Mouse (Mus musculus): ENCODE data around the gene Ncr1. TPM values are rescaled to one million over a fixed set of nuclear protein-coding genes. Genes with fewer than 3 reads are reported as not detected.

Gene Ncr1
- total RNA-seq (2023): not detected in 2 replicates

DNA sequence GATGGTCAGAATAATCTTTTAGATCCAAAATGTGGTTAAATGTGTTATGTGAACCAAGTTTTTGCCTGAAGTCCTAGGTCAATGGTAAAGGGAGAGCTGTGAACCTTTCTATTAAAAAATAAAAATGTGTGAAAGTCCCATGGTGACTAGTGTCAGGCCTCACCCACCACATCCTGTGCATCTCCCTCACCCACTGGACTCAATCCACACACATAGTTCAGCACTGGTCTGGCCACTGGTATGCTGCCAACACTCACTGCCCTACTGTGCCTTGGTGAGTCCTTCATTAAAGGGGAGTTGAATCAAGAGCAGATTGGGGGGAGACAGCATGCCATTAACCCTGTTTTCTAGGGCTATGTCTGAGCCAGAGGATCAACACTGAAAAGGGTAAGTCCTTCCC is at the start of gene Ncr1:
Gene Ncr1, plus strand, starts transcription at position 216 of the 400 bp plus-strand sequence.

Other genes with a start within 250 kb of the Ncr1 start
- not detected in 2 replicates for gene Ttyh1, start 218.3 kb upstream of the Ncr1 start, total RNA-seq (2023)
- 286 and 437 TPM in 2 replicates for gene Leng8, start 200.7 kb upstream of the Ncr1 start, total RNA-seq (2023)
- 2.8 and 3.7 TPM in 2 replicates for gene Leng9, start 187.3 kb upstream of the Ncr1 start, total RNA-seq (2023)
- gene Cdc42ep5, start 172.9 kb upstream of the Ncr1 start, total RNA-seq (2023): not detected in 2 replicates
- not detected in 2 replicates for gene Lilra5, start 100.0 kb upstream of the Ncr1 start, total RNA-seq (2023)
- gene Gp6, start 60.0 kb downstream of the Ncr1 start, total RNA-seq (2023): 0.19 and 0.43 TPM in 2 replicates
- gene Rdh13, start 107.9 kb downstream of the Ncr1 start, total RNA-seq (2023): 1.8 and 3.3 TPM in 2 replicates
- gene Eps8l1, start 123.0 kb downstream of the Ncr1 start, total RNA-seq (2023): 2.8 and 9.7 TPM in 2 replicates
- gene Ppp1r12c, start 164.0 kb downstream of the Ncr1 start, total RNA-seq (2023): 249 and 345 TPM in 2 replicates
- 7.6 and 10.7 TPM in 2 replicates for gene Tnnt1, start 178.7 kb downstream of the Ncr1 start, total RNA-seq (2023)
- gene Tnni3, start 186.5 kb downstream of the Ncr1 start, total RNA-seq (2023): 1.1 TPM in 1 of 2 replicates, not detected in the other
- 0.23 and 0.28 TPM in 2 replicates for gene Dnaaf3, start 194.7 kb downstream of the Ncr1 start, total RNA-seq (2023)
- not detected in 2 replicates for gene Syt5, start 209.8 kb downstream of the Ncr1 start, total RNA-seq (2023)